Mouse (Mus musculus) cortical plate, adult 2 months (tissue): ENCODE measurements around the gene Cep95.

ENCODE experiments used
- CTCF ChIP-seq: fragments of 200-500 bp; IDR thresholded peaks from 2 replicates; pipeline ENCODE4 v1.5.1; 2011; ENCODE audit warnings: mild to moderate bottlenecking, control low read depth, low read length; ENCODE audit not compliant: insufficient read depth; ENCODE audit errors: extremely low read depth
- POLR2A ChIP-seq: fragments of 200-500 bp; IDR thresholded peaks from 2 replicates; pipeline ENCODE4 v1.6.1; 2011; ENCODE audit warnings: mild to moderate bottlenecking, low read length, control low read depth; ENCODE audit not compliant: insufficient read depth; ENCODE audit errors: extremely low read depth

DNA sequence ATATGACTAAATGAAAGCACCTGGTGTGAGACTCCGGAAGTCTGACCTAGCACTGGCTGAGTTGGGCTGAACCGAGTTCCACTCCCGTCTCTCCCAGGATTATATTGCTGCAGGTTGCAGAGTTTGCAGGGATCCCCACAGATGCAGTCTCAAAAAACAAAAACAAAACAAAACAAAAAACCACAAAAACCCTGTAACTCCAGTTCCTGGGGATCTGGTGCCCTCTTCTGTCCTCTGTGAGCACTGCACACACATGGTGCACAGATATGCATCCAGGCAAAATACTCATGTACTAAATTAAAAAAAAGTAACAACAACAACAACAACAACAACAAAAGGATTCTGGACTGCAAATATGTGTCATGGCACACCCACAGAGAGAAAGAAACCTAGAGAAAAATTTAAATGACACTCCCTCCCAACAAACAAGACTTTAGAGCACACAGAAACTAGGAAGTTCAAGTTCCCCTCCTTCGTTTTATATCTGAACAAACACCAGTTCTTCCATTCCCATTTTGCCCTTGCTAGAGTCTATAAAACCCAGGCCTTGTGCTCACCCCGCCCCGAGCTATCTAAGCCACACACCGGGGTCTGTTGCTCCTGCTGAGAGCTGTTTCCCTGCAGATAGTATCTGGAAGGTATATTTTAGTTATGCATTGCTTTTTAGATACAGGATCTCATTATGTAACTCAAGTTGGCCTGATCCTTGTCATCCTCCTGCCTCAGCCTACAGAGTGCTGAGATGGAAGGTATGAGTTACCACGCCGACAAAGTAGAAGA is 18.7 kb upstream of the Cep95 start:
- TF ChIP-seq POLR2A, result no peak
- peak; percentile 29; the same call in 1 of the 2 replicates for TF ChIP-seq CTCF
